Mouse (Mus musculus) B cell, adult (primary cell): ENCODE measurements around the gene Il5. TPM values are rescaled to one million over a fixed set of nuclear protein-coding genes. Genes with fewer than 3 reads are reported as not detected.

Source experiments
- total RNA-seq: library from RNA; stranded (reverse); gene quantifications from 4 replicates; pipeline ENCODE4 v1.2.4, GENCODE M21; 2023; ENCODE audit not compliant: inconsistent age

The Il5 gene
- total RNA-seq, result not detected in 4 replicates

GRCm38 (mm10) chr11:53720715-53721114 is at the start of gene Il5:
Il5 (plus strand) TSS chr11:53720794.

GRCm38 (mm10) chr11:53706934-53707717 is 13.5 kb upstream of the Il5 start, which contains the start of gene Rad50:
Rad50 (minus strand) TSS chr11:53707319.

GRCm38 (mm10) chr11:53769760-53770124 is 49.1 kb downstream of the Il5 start, which contains the start of gene Irf1:
Irf1 (plus strand) TSS chr11:53770014.

GRCm38 (mm10) chr11:53773087-53773486 is 52.5 kb downstream of the Il5 start, which contains the start of gene Gm17334:
Gm17334 (minus strand) TSS chr11:53773187.

Other genes with a start within 250 kb of the Il5 start
- gene Gm9945, start 240.6 kb upstream of the Il5 start, total RNA-seq, result not detected in 4 replicates
- gene Sowaha, start 240.5 kb upstream of the Il5 start, total RNA-seq, result not detected in 4 replicates
- gene Sept8, start 201.5 kb upstream of the Il5 start, total RNA-seq, result 0.22 to 0.54 TPM in 2 of 4 replicates, not detected in the others
- 3.0 to 8.7 TPM (median 6.1 TPM) in 4 replicates for gene Kif3a, start 153.4 kb upstream of the Il5 start, total RNA-seq
- not detected in 4 replicates for gene Il4, start 102.1 kb upstream of the Il5 start, total RNA-seq
- gene Il13, start 86.1 kb upstream of the Il5 start, total RNA-seq, result not detected in 4 replicates
- gene Rad50, start 13.5 kb upstream of the Il5 start, total RNA-seq, result 27.9 to 36.2 TPM (median 28.8 TPM) in 4 replicates
- gene Irf1, start 49.2 kb downstream of the Il5 start, total RNA-seq, result 171 to 209 TPM (median 184 TPM) in 4 replicates
- not detected in 4 replicates for gene Gm17334, start 52.4 kb downstream of the Il5 start, total RNA-seq
- 4.3 to 6.7 TPM (median 5.4 TPM) in 4 replicates for gene Gm12216, start 138.5 kb downstream of the Il5 start, total RNA-seq
- 12.9 to 14.9 TPM (median 14.5 TPM) in 4 replicates for gene Slc22a5, start 170.9 kb downstream of the Il5 start, total RNA-seq